Mouse (Mus musculus) thymus, postnatal 10 days (tissue): Measurements from ENCODE around the gene Clmp.
A peak's percentile ranks its signal among the peaks of the same experiment; 100 is the strongest.
"Not testable (repeated sequence)": the region's sequence is repeated elsewhere in the genome, so short reads cannot be mapped to it uniquely, and the experiment has no call there.

ENCODE experiments used
- DNase-seq, 2 experiments: peaks; one replicate each; pipeline ENCODE4 v3.0.0; 2021; ENCODE audit warnings: low spot score in 2 of 2

Gene Clmp

DNA sequence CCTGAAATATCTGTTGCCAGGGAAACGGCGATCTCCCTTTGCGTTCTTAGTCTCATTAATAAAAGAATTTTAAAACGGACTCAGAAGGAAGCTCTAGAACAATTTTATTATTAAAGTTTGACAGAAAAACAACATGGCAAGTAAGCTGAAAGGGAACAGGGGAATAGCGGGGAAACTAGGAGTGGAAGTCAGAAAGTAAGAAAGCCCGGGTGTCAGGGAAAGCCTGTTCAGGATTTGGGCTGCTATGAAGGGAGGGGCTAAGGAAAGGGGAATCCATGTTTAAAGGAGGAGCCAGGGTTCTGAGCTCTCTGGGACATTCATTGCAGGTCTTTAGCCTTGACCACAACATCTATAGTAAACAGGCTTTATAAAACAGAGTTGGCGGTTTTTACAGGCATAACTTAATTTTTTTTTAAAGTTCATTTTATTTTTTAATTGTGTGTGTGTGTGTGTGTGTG is 45.9 kb downstream of the Clmp start:
- no peak for DNase-seq

DNA sequence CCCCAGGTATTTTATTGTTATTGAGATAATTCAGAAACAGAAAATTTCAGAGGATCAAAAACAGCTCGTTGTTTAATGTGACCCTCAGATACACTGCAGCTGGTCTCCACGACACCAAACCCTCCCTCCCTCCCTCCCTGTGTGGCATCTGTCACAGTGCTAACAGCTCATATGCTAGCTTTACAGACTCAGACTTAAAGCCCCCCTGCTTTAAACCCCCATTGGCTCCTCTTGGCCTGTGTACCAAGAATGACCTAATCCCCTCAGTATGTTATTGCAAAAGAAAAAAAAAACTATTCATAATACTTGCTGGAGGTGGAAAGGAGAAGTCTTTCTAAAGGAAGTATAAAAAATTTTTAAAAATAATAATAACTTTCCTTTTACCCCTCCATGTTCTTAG is 46.5 kb downstream of the Clmp start:
- DNase-seq = no peak

DNA sequence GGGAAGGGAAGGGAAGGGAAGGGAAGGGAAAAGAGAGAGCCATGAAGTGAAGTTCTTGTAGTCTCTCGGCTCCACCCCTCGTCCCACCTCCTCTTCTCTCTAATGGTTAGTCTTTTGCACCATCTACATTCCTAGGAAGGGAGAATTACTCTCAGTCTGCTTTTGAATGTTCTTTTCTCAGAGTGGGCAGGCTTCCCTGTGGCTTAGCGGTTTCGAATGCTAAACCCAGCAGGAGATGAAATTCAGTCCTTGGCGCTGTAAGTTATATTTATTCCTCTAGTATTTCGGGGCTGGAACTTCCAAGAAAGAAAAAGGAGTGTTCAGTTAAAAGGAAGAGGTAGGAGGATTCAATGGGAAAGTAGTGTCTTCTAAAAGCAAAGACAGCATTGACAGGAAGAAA is 51.4 kb downstream of the Clmp start:
- DNase-seq = no peak

- DNase-seq = no peak
These were observed 57.8 kb downstream of the Clmp start for GRCm38 (mm10) chr9:40743525-40744034.

GRCm38 (mm10) chr9:40744233-40744632 is 58.5 kb downstream of the Clmp start:
- DNase-seq = no peak

DNA sequence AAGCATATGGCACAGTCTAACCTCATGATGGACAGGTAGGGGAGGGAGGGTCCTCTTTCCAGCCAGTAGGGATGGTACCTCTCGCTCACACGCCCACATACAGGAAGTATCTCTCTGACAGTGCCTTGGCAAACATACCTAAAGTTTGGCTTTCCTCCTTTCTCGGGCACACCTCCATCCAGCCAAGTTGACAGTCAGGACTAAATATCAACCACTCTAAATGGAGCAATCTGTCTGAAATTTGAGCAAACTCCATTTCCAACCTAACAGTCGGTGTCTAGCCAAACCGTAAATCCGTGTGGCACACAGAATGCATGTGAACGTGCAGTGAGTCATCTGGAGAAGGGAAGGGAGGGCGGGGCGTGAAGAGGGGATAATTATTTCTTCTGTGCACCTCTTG is 61.0 kb downstream of the Clmp start:
- DNase-seq = no peak

GRCm38 (mm10) chr9:40747249-40747648 is 61.5 kb downstream of the Clmp start:
- DNase-seq = no peak

DNA sequence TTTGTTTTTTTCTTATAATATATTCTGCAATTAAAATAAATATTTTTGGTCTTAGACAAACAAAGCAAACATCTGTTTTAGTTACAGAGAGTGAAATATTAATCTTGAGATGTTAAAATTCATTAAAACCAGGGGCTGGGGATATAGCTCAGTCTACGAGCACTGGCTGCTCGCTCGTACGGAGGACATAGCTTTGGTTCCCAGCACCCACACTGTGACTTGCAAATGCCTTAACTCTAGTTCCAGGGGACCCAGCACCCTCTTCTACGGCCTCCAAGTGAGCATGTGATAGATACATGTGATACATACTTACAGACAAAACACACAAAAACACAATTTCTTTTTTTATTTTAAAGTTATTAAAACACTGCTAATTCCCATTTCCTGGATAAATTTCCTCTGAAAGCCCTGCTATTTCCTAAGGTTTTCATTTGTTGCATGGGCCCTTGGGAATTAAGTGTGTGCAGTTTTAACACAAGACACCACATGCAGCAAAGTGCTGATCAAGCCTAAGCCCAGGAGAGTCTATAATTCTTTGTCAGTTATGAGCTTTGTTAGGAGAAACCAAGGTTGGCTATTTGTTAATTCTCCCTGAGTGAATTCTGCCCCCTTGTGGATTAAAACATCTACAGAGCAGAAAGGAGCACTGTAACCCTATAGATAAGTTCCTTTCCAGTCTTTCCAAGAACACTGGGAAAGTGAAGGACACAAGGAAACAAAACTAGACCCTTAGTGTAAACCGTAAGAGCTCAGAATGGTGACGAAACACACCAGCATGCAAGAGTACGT is 64.3 kb downstream of the Clmp start:
- DNase-seq = peak in 1 of 2 experiments; percentile 22

- no peak for DNase-seq
These were observed 66.0 kb downstream of the Clmp start for GRCm38 (mm10) chr9:40751749-40752148.

DNA sequence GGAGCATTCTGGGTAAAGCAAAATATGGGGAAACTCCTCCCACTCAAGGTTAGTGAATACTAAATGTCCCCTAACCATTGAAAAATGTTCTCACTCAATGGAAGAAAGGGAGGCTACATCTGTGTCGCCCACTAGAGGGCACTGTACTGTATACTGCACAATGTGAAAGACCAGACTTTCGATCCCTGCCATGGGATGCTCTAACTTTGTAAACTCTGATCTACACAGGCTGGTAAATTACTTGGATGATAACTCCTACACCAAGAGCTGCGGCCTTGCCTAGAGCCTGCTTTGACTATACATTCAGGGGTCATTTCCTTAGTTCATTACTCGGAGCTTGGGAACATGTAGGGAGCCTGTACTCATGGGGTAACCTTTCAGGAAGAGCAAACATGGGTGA is 70.6 kb downstream of the Clmp start:
- DNase-seq = peak; percentile 22 to 62

GRCm38 (mm10) chr9:40757105-40757626 is 71.4 kb downstream of the Clmp start:
- DNase-seq = peak; percentile 5 to 19

DNA sequence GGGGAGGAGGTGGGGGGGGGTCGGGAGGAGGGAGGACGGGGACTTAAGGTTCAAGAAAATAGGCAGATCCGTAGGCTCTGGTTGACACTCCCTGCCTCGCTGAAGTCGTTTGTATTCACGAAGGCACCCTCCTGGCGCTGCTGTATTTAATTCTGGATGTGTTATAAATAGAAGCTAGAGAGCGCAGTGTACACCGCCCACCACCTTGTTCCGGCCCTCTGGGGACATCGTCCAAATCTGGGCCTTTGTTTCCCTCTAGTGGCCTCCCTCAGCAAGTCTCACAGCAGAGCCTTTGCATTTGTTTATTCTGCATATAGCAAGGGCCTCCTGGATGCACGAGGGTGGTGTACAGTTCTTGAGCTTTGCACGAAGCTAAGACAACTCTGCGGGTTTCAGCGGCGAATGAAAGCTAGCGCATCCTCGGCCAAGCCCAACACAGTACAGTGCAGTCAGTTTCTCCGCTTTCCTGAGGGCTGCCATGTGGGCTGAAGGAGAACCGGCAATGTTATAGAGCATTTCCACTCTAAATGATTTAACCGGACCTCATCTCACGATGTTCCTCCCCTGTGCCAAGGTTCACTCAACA is 72.0 kb downstream of the Clmp start:
- peak; percentile 17 to 39 for DNase-seq

DNA sequence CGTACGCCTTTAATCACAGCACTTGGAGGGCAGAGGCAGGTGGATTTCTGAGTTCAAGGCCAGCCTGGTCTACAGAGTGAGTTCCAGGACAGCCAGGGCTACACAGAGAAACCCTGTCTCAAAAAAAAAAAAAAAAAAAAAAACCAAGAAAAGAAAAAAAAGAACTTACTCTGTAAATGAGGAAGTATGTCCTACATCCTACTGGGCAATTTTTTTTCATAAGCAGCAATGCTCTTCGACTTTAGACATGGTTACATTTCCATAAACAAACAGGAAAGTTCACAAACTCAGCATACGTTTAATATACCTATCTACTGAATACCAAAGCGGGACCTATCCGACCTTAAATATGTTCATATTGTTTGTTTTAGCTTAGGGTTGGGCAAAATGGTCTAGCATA is 76.6 kb downstream of the Clmp start:
- no peak for DNase-seq

GRCm38 (mm10) chr9:40764887-40765580 is 79.3 kb downstream of the Clmp start:
- DNase-seq = no peak

DNA sequence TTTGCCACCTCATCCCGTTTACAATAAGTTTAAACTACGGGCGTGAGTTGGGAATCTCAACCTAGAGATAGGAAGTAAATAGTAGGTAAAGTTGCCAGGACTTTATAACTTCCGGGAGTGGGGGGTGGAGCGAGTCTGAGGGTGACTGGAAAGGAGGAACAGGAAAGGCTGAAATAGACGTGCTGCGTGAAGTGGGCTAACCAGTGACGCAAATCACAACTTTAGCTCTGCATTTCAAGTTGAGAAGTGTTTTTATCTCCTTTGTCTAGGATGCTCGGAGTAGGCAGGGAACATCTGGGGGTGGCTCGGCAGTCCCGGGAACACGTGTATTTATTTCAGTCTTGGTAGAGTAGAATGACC is 79.8 kb downstream of the Clmp start:
- DNase-seq = no peak

- no peak for DNase-seq
These were observed 80.4 kb downstream of the Clmp start for GRCm38 (mm10) chr9:40766058-40766605.

GRCm38 (mm10) chr9:40767946-40768345 is 82.2 kb downstream of the Clmp start:
- no peak for DNase-seq

DNA sequence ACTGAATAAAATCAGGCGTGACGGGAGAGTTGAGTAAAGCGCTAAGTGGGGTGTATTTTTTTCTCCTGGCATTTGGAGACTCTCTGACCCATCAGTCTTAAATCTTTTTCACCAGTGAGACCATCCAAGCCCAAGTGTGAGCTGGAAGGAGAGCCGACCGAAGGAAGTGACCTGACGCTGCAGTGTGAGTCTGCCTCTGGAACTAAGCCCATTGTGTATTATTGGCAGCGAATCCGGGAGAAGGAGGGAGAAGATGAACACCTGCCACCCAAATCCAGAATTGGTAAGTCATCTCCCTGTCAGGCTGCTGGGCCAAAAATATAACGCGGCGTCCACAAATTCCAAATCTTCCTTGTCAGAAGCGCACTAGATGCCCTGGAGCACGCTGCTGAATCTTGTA is 86.5 kb downstream of the Clmp start:
- DNase-seq = no peak

GRCm38 (mm10) chr9:40773142-40773541 is 87.4 kb downstream of the Clmp start:
- not testable (repeated sequence) for DNase-seq

- DNase-seq = no peak
These were observed 88.1 kb downstream of the Clmp start for GRCm38 (mm10) chr9:40773869-40774268.

- no peak for DNase-seq
These were observed 90.3 kb downstream of the Clmp start for GRCm38 (mm10) chr9:40776044-40776443.
